Mouse (Mus musculus): ENCODE data around the gene Wdr5.

Wdr5 gene

GRCm38 (mm10) chr2:27514639-27515328 is at the start of gene Wdr5:
TSS of gene Wdr5 (plus strand) at chr2:27515157.
- DNase-seq (ENCODE audit: low spot score), result peak; percentile 99

- no peak for DNase-seq (ENCODE audit: low spot score)
These were observed 45.5 kb upstream of the Wdr5 start for GRCm38 (mm10) chr2:27469292-27469990.

- no peak for DNase-seq (ENCODE audit: low spot score)
These were observed 45.0 kb upstream of the Wdr5 start for GRCm38 (mm10) chr2:27469991-27470355.

GRCm38 (mm10) chr2:27470535-27470934 is 44.4 kb upstream of the Wdr5 start:
- DNase-seq (ENCODE audit: low spot score), result no peak

GRCm38 (mm10) chr2:27471170-27471584 is 43.8 kb upstream of the Wdr5 start:
- no peak for DNase-seq (ENCODE audit: low spot score)

GRCm38 (mm10) chr2:27473061-27473765 is 41.7 kb upstream of the Wdr5 start:
- peak; percentile 44 for DNase-seq (ENCODE audit: low spot score)

GRCm38 (mm10) chr2:27473911-27474310 is 41.0 kb upstream of the Wdr5 start:
- peak; percentile 38 for DNase-seq (ENCODE audit: low spot score)

- peak; percentile 66 for DNase-seq (ENCODE audit: low spot score)
These were observed 40.1 kb upstream of the Wdr5 start for GRCm38 (mm10) chr2:27474621-27475484.

GRCm38 (mm10) chr2:27475495-27476302 is 39.3 kb upstream of the Wdr5 start:
- DNase-seq (ENCODE audit: low spot score), result peak; percentile 94

- DNase-seq (ENCODE audit: low spot score), result peak; percentile 51
These were observed 38.4 kb upstream of the Wdr5 start for GRCm38 (mm10) chr2:27476303-27477192.

GRCm38 (mm10) chr2:27479821-27480220 is 35.1 kb upstream of the Wdr5 start:
- no peak for DNase-seq (ENCODE audit: low spot score)

GRCm38 (mm10) chr2:27480367-27480766 is 34.6 kb upstream of the Wdr5 start:
- no peak for DNase-seq (ENCODE audit: low spot score)

GRCm38 (mm10) chr2:27482265-27482861 is 32.6 kb upstream of the Wdr5 start:
- DNase-seq (ENCODE audit: low spot score), result no peak

- no peak for DNase-seq (ENCODE audit: low spot score)
These were observed 28.2 kb upstream of the Wdr5 start for GRCm38 (mm10) chr2:27486725-27487124.

GRCm38 (mm10) chr2:27487336-27488049 is 27.5 kb upstream of the Wdr5 start:
- no peak for DNase-seq (ENCODE audit: low spot score)

GRCm38 (mm10) chr2:27488362-27488761 is 26.6 kb upstream of the Wdr5 start:
- DNase-seq (ENCODE audit: low spot score), result no peak

- no peak for DNase-seq (ENCODE audit: low spot score)
These were observed 24.0 kb upstream of the Wdr5 start for GRCm38 (mm10) chr2:27490939-27491338.

GRCm38 (mm10) chr2:27493971-27494370 is 21.0 kb upstream of the Wdr5 start:
- no peak for DNase-seq (ENCODE audit: low spot score)

- DNase-seq (ENCODE audit: low spot score), result no peak
These were observed 18.4 kb upstream of the Wdr5 start for GRCm38 (mm10) chr2:27496391-27497028.

Measured in testis, postnatal 10 days (tissue).